Mouse (Mus musculus) WW6 (cell line): ENCODE data around the gene Zfp503.

Experiments
- DNase-seq: peaks from one replicate; pipeline ENCODE4 v3.0.0-alpha.2; 2013; ENCODE audit warnings: low read depth, low spot score

Zfp503 gene

DNA sequence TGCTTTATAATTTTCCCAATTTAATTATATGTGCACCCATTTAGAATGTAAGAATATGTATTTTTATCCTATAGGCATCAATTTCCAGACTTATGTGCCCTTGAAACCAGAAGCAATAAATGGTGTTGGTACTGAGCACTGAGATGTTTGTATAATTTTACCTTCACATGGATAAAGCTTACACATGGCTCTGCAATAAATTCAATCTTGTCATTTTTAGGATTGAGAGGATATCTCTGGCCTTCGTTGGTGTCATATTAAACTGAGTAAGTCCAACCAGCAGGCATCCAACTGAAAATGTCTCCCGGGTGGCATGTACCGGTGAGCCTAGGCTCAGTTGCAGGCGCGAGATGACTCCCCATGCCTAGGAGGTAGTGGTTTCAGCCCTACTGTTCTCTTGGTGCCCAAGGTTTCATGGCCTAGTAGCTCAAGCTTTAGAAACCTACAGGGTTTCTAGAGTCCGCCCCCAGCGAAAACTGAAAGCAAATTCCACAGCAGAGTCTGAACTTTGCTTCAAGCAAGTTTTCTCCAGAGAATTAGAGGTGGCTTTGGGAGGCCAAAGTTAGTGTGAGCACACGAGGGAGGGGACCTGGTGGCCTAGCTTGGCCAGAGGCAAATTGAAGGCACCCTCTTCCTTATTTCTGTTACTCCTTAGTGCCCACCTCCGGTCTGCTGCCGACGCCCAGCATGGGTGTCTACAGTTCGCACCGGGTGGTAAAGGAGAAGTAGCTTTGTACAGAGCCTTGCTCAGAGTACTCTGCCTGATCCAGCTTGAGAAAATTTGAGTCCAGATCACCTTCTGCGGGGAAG, 4.1 kb upstream of the Zfp503 start:
- no peak for DNase-seq

DNA sequence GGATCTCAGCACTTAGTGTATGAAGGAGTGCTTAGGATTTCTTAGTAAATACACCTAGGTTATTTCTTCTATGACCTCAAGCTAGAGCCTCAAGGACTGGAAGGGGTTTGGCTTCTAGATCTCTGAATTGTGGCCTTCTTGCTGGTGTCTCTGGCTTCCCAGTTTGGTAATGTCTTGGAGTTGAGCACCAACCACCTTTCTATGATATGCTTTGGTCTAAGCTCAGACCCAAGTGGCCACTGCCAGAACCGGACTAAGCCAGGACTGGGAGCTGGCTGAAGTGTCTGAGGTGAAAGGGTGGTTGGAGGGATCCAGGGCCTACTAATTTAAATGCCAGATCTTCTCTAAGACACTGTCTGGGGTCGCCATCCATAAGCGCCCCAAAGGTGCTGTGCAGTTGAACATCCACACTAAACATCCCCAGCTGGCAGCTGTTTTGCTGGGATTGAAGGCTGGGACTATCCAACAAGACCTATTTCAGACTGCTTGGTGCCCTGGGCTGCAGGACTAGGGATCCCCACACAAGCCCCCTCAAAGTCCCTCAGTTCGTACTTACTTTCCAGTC, 3.0 kb upstream of the Zfp503 start:
- no peak for DNase-seq

DNA sequence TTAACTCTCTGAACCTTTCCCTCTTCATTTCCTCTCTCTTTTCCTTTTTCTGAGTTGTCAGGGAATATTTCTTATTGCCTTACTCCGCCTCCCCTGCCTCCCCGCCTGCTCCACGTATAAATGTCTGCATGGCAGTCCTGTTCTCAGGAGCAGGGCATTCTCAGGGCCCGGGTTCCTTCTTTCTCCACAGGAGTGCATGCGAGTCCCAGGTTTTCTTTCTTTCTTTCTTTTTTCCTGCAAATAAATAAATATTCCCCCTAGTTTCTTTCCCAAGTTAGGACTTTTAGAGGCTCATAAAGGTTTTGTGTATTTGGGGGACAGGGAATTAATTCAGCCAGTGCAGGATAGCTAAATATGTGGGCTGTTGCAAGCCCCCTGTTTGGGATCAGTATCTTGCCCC, 2.5 kb upstream of the Zfp503 start:
- no peak for DNase-seq

DNA sequence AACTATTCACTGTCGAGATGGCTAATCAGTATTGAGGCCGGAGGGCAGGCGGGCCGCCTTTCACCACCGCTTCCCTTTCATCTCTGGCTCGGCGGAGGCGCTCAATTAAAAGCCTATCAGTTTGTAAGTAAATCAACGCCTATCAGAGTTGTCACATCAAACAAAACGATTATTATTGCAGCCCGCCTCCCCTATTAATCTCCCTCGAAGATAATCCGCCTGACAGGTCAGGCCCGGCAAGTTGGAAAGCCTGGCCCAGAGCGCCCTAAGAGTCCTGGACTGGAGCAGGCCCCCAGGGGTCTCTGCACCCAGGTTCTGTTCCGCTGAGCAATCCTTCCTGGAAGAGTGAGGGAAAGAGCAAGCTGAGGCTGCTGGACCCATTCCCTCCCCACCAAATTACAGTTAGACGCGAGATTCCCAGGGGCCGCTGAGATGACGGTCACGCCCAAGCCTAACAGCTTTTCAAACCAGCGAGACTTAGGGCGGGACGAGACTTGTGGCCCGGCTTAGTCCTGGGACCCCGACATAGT, 1.9 kb upstream of the Zfp503 start:
- DNase-seq = no peak

DNA sequence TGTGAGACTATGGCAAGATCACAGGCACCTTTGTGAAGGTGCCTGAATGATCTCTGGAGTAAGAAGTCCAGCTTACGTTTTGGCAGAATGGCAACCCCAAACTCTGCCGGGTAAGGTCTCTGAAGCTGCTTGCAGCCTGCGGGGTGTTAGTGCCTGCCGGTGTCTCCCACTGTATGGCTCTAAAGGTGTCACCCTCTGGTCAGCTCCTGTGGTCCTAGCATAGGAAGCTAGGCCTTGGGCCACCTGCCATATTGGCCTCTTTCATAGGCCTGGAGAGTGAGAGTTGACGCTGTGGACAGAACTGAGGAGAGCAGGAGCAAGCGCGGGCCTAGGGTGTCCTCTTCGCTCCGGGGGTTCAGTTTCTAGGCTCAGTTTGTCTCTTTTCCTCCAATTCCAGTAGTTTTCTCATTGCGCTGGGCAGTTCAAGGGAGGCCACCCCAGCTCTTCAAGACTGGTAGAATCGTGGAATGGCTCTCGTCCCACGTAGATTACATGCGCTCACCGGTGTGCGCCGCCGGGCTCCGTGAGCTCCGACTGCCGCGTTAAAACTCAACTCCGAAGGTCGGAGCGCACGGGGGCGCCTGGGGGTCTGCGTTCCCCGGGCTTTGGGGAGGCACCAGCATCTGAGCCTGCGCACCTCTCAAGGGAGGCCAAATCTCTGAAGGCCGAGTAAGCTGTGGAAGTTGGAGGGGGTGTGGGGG, 1.1 kb upstream of the Zfp503 start:
- no peak for DNase-seq

DNA sequence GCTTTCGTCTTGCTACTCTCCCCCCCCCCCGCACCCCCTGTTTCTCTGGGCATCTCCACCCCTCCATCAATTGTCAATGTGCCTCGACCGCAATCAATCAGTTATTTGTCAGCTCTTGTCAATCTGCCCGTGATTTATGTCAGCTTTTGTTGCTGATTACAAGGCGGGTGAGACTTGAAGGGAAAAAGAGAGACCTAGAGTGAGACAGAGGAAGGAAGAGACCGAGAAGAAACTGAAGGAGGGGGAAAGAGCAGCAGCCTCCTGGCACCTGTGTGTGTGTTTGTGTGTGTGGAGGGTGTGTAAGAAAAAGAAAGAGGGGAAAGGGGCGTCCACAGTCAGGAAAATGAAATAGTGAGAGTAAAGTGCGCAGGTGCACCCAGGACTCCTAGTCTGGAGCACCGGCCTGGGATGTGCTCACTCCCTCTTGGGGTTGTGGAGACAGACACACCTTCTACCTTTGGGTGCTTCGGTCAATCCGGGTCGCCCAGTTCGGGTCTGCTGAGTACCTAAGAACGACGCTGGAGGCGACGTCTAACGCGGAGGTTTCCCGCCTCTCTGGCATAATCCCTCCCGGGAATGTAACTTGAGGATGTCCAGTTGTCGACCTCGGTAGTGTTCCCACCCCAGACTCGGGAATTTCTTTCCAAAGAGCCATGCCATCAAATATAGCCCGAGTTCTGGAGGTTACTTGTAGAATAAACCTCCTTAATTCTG, 667 bp downstream of the Zfp503 start:
- no peak for DNase-seq

DNA sequence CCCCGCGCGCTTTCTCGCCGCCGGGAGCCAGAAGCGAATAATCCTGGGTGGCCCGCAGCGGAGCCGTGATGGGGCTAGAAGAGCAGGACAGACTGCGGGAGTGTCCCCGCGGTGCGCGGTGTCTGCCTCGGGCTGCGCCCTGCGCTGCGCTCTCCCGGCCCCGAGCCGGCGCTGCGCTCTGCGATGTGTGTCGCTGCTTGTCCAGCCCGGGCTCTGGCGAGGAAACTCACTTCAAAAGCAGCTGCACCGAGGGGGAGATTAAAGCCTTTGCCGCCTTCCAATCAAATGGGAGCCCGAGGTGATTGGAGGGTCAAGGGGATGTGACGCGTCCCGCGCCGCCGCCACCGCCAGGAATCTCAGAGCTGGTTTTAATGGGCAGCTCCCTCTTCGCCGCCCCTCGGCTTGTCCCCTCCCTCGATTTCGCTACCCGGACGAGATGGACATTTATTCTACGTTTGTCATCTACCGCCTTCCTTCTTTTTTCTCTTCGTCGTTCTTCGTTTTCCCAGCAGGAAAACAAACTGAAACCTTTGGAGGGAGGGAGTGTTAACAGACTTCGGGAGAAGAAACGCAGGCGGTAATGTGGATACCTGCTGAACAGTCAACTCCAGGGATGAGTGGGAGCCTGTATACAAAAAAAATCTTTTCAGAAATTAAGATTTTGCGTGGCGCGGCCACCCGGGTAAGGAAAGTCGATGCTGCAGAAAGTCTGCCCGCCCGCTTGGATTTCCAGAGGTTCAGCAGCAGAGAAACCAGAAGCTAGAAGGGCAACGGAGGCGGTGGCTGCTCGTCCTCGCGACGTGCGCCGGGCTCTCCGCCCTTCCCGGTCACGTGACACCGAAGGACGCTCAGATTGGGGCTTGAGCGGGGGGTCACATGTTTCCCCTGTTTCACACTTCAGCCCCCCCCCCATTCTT, 1.5 kb downstream of the Zfp503 start:
- no peak for DNase-seq

DNA sequence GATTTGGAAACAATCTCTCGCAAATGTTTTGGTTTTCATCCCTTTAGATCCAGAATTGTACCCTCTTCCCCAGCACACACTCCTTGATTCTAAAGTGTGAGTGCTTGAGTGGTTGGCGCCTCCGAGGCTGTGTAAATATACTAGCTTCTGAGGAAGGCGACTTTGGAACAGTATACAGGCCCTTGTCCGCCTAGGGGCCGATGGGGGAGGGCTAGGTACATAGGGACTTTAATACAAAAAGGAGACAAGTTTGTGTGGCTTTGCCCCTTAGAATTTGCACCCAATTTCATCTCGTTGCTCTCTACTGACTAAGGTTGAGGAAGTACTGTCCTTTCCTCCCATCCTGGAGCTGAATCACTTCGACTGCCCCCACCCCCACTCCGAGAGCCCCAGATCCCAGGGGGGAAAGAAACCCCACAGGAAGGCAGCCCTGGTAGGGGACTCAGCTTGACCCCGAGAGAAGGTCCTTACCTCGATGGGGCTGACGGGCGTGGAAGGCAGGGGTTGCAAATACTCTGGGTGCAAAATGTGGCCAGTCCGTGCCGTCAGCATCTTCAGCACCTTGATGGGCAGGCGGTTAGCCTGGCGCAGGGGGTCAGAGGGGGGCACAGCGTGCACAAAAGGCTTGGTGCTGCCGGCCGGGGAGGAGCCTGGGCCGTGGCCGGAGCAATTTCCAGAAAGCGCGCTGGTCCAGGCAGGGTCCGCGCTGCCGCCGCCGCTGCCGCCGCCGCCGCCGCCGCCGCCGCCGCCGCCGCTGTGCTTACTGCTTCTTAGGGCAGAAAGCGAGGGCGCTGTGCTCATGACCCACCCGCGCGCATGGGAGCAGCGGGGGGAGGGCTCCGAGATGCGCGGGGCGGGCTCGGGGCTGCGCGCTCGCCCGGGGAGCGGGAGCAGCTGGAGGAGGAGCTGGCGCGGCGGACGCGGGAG, 2.4 kb downstream of the Zfp503 start:
- no peak for DNase-seq

DNA sequence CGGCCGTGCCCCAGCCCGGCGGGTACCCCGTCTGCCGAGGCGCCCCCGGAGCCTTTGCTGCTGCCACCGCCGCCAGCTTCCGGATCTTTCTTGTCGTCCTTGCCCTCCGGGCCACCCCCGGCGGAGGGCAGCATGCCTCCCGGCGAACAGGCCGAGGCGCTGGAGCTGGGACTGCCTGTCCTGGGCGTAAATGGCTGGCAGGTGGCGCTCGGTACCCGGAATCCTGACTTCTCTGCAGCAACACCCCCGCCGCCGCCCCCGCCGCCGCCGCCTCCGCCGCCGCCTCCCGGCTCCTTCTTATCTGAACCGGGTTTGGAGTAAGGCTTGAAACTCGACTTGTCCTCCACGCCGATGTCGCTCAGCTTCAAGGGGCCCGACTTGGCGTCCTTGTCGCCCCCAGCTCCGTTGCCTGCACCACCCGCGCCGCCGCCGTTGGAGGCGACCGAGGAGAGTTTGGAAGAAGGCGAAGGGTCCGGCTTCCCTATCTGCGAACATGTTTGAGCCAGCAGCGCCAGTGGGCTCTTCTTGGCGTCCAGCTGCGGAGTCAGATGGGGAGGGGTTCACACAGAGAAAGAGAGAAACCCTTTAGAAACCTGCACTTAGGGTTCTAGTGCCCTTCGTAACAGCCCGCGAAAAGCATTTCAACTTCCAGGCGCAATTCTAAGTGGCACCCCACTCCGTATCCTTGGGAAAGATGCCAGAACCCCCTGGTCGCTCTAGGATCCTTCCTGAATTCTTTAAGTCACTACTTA, 3.2 kb downstream of the Zfp503 start:
- no peak for DNase-seq

DNA sequence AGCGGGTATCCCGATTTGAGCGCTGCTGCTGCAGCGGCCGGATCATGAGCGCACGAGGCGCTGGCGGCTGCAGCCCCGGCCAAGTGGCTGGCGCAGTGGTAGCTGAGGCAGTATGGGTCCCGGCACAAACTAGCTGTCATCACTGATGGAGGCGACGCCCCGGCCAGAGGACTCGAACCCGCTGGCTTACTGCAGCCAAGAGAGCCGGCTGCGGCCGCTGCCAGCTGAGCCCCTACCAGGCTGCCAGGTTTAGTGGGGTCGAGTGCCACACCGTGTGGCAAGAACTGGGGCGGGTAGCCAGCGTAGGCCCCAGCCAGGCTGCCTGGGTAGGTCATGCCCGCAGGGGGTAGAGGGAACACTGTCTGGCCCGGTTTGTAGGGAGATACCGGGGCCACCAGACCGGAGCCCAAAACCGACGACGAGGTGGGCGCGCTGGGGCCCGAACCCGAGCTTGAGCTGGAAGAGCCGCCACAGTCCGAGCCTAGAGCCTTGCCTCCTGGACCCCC, 3.9 kb downstream of the Zfp503 start:
- no peak for DNase-seq

DNA sequence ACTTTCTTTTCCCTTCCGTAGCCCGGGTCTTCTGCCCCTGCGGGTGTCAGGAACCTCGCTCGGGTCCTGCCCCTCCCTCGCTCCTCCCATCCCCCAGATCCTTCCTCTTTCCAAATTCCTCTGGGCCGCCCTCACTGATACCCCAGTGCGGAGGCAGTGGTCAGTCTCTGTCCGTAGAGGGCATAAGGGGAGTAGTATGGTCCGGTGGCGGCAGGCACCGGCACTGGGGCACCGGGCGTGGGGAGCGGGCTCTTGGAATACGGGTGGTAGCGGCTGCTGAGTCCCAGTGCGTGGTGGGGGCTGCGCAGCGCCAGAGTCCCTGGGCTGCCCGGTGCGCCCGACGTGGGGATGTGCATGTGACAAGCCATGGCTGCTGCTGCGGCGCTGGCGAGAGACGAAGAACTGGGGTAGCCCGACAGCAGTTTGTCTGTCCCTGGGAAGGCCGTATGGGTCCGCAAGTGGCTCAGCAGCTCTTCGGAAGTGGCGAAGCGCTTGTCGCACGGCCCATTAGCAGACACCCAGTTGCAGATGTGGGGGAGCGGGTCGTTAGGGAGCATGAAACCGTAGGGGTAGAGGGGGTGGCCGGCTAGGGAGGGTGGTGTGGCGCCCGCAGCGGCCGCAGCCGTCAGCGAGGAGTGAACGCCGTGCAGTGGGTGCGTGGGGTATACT, 4.5 kb downstream of the Zfp503 start:
- DNase-seq = no peak

DNA sequence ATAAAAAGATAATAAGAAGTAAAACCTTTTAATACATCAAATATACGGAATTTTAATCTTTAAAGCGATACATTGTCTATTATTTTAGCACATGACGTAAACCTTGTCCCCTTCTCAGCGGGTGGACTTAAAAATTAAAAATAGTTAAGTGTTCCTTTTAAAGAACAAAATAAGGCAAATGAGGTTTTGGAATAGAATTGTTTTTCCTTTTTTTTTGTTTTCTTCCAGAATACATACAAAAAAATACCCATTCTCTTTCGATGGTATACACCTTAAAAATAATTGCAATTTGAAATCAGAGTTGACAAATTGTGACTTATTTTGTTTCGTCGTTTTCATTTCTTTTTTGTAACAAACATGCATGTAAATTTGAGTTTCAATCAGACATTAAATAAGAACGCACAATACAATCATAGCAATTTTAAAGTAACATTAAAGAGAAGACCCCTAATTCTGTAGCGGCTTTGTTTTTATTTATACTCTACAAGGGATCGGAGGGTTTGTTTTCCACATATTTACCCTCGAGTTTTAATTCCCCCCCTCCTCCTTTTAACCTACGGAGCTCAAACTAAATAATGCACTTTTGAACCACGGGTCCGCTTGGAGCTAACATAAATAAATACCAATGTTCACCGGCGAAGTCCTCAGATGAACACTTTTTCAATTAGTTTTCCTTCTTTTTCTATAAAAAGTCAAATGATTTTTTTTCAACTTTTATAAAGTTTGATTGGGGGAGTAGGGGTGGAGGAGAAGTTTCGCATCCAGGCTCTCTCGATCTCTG, 5.3 kb downstream of the Zfp503 start:
- no peak for DNase-seq

DNA sequence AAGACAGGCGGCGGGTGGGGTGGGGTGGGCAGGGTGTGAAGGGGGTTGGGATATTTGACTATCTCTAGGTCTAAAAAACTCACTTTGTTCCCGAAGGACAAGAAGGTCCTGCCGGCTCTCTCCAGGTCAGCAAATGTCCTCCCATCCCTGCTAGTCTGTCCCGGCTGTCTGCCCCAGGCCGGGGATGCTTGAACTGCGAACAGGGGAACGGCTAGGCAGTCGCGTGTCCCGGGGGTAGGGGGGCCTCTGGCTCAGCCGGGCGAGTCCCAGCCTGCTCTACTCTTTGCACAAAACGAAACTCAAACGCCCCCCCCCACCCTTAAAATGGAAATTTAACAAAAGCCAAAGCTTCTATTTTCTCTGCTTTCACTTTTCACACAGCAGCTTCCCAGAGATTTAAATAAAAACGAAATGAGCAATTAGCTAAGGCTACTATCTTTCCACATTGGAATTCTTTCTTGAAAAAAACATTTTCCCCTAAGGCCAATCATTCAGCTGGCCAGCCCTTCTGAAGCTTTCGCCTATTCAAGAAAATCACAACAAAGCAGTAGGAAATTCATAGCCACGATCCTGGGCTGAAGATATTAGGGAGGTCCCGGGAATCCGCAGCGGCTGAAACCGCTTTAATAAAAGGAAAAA, 6.0 kb downstream of the Zfp503 start:
- no peak for DNase-seq

DNA sequence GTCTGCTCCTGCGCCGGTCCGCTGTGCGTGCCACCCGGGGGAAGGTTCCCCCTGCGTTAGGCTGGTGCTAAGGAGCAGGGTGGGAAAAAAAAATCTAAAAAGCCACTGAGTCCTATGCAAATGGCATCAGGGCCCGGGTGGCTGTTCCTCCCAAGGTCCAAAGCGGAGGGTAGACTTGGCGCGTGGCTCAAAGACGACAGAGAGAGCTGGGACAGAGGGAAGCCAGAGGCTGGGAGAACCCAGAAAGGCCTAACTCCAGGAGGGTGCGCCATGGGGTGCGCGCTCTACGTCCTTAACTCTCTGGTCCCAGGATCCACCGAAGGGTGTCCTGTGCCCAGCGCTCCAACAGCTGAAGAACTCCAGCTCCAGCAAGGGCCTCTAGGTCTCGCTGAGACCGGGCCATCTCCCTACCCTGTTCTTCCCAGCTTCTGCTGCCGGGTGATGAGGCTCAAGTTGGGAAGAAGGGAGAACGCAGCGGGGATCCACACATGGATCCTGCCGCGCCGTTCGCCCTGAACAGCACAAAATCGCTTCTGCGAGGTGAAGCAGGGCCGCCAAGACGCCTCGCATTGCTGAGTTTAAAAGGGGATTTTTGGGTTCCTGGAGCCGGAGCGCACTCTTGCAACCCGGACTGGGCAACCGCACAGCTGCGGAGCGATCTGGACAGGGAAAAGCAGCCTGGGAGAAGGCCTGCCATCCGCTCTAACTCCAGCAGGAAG, 6.7 kb downstream of the Zfp503 start:
- no peak for DNase-seq

DNA sequence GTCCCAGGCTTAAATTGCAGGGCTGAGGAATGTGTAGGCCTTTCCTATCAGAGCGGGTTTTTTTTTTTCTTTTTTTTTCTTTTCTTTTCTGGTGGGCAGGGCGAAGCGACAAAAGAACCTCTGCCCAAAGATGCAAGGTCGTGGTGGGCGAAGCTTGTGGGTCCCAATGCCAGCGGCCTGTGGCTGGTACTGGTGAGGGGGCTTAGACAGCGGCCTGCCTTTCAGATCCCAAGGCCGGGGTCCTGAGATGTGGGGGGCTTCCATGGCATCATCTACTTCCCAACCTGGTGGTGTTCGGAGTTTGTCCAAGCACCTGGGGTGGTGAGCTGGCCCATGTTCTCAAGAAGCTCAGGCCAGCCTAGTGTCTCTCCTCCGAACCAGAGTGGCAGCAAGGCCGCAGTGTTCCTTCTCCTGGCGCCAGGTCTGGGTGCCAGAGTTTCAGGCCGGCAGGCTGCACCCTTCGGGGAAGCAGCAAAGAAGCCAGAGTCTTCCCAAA, 7.3 kb downstream of the Zfp503 start:
- no peak for DNase-seq

DNA sequence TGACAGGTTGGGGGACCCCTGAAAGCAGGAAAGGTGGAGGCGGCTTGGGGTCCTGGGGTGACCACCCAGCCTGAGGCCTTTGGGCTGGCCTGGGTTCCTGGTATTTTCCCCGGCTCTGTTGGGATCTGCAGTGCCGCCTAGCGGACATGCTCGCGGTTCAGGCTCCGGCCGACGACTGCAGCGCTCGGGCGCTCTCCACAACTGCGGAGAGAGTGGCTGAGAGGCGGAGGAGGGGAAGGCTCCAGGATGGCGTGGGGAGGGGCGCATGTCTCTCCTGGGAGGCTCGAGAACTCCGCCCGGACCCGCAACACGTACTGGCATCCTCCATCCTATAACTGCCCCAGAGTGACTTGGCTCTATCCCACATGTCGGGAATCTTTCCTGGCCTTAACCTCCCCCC, 7.9 kb downstream of the Zfp503 start:
- no peak for DNase-seq
